Mouse (Mus musculus) midbrain, embryonic 16.5 days (tissue): ENCODE measurements at regions not wholly inside any gene's neighbourhood (a gene's known extent, or its start where the extent isn't known, plus 50 kb on each side); places are given as distances from the start of the nearest gene placed in this dataset.

Source experiments
- ATAC-seq: fragments of 200-750 bp; cut with Nextera tagmentation; 2 replicates; pipeline ENCODE4 v1.8.0; 2017; ENCODE audit warnings: moderate TSS enrichment
- H3K27ac ChIP-seq: fragments of 300-500 bp; sonication (generic); 2 replicates; pipeline ENCODE4 v1.5.1; 2014; ENCODE audit warnings: mild to moderate bottlenecking, low read length, mixed read lengths
- H3K27me3 ChIP-seq: fragments of 300-500 bp; sonication (generic); 2 replicates; pipeline ENCODE4 v1.6.1; 2014; ENCODE audit warnings: low read depth, low read length, mixed read lengths; ENCODE audit not compliant: control insufficient read depth, insufficient read depth
- H3K36me3 ChIP-seq: fragments of 300-500 bp; sonication (generic); 2 replicates; pipeline ENCODE4 v1.6.1; 2014; ENCODE audit warnings: mild to moderate bottlenecking, low read length, moderate library complexity, mixed read lengths; ENCODE audit not compliant: control insufficient read depth, insufficient read depth
- H3K4me1 ChIP-seq: fragments of 300-500 bp; sonication (generic); 2 replicates; pipeline ENCODE4 v1.6.1; 2014; ENCODE audit warnings: mild to moderate bottlenecking, low read length, mixed read lengths; ENCODE audit not compliant: control insufficient read depth, insufficient read depth
- H3K4me2 ChIP-seq: fragments of 300-500 bp; sonication (generic); 2 replicates; pipeline ENCODE4 v1.6.1; 2014; ENCODE audit warnings: mild to moderate bottlenecking, low read length, mixed read lengths
- H3K4me3 ChIP-seq: fragments of 300-500 bp; sonication (generic); 2 replicates; pipeline ENCODE4 v1.5.1; 2014; ENCODE audit warnings: low read depth, mild to moderate bottlenecking, low read length, moderate library complexity, mixed read lengths
- H3K9ac ChIP-seq: fragments of 300-500 bp; sonication (generic); 2 replicates; pipeline ENCODE4 v1.6.1; 2014; ENCODE audit warnings: low read depth, low read length, mixed read lengths
- H3K9me3 ChIP-seq: fragments of 300-500 bp; sonication (generic); replicated peaks from 2 replicates; pipeline ENCODE4 v1.6.1; 2014; ENCODE audit warnings: mild to moderate bottlenecking, low read length, mixed read lengths; ENCODE audit not compliant: control insufficient read depth, poor library complexity, severe bottlenecking
- WGBS: fragments of 180-500 bp; shearing (Covaris S2); extraction: QIAGEN DNeasy Blood & Tissue Kit; methylation state at CpG from one replicate; pipeline ENCODE4 v1.1.7; 2014; 5-methylcytosine and 5-hydroxymethylcytosine counted together

- H3K27ac ChIP-seq: no peak overlapping the region
- H3K4me1 ChIP-seq: 0 out of 2 replicates have a peak, but pooled peaks cover 2% of the 10 kb centered on the region
- no peak overlapping the region for H3K9ac ChIP-seq
- no peak overlapping the region for H3K4me2 ChIP-seq
- H3K9me3 ChIP-seq: no peaks in the 10 kb centered on the region
- peak; percentile 84 for ATAC-seq
- no peaks in the 10 kb centered on the region for H3K36me3 ChIP-seq
- H3K27me3 ChIP-seq: no peaks in the 10 kb centered on the region
- 20% methylated on average over 2 of the region's 2 CpGs for WGBS
- no peak overlapping the region for H3K4me3 ChIP-seq
These were observed 217.7 kb upstream of the Reg3g start for GRCm38 (mm10) chr6:78686351-78686888.

- H3K9me3 ChIP-seq: no peaks in the 10 kb centered on the region
- no peak for ATAC-seq
- no peak overlapping the region for H3K9ac ChIP-seq
- H3K36me3 ChIP-seq: no peaks in the 10 kb centered on the region
- H3K27ac ChIP-seq: no peak overlapping the region
- H3K4me1 ChIP-seq: no peaks in the 10 kb centered on the region
- no peak overlapping the region for H3K4me3 ChIP-seq
- H3K4me2 ChIP-seq: no peak overlapping the region
- H3K27me3 ChIP-seq: no peaks in the 10 kb centered on the region
- WGBS: 81% methylated on average over 2 of the region's 2 CpGs
These were observed 182.0 kb upstream of the Reg3g start for GRCm38 (mm10) chr6:78650695-78651094.
